Mouse (Mus musculus): ENCODE data around the gene Gm3278.
"Not testable (repeated sequence)": the region's sequence is repeated elsewhere in the genome, so short reads cannot be mapped to it uniquely, and the experiment has no call there.

The Gm3278 gene

DNA sequence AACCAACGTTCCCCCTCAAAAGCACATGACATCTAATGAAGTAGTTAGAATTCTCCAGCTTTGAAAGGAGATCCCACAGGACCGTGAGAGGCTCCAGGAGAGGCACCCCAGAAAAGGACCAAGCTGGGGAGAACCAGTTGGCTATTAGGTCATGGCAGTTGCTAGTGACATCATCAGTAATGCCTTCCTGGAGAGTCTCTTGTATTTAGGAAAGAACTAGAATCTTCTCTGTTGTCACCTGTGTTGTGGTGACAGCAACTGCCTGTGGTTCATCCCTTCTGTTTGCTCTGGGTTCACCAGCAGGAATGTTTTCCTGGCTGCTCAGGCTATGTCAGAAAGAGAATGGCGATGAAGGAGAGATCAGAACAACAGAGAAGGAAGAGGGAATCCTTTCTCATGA, at the start of gene Gm3278:
TSS of gene Gm3278 (plus strand) at position 301 of the 400 bp plus-strand sequence.
- DNase-seq = not testable (repeated sequence)

GRCm38 (mm10) chr14:4855299-4855980, 36.8 kb upstream of the Gm3278 start, which contains the start of gene Gm3264:
TSS of gene Gm3264 (plus strand) at chr14:4855576.
- not testable (repeated sequence) for DNase-seq
